Mouse (Mus musculus) inflammation-experienced regulatory T-cells, adult 6 months (primary cell): ENCODE results near the gene Lgals9. TPM values are rescaled to one million over a fixed set of nuclear protein-coding genes. Genes with fewer than 3 reads are reported as not detected.
A peak's percentile ranks its signal among the peaks of the same experiment; 100 is the strongest.
"Not testable (repeated sequence)": the region's sequence is repeated elsewhere in the genome, so short reads cannot be mapped to it uniquely, and the experiment has no call there.

Source experiments
- ATAC-seq: one replicate; pipeline ENCODE4 v1.8.0; 2017
- polyA plus RNA-seq, 3 experiments: library from polyadenylated mRNA; unstranded; fragments of 100-300 nt; shearing (Covaris generic); gene quantifications; one replicate each; pipeline ENCODE4 v1.2.1; 2017

The Lgals9 gene
- polyA plus RNA-seq, 3 experiments from 2014 or later = 166 to 316 (median 259) TPM

GRCm38 (mm10) chr11:79006417-79006816, 21.7 kb upstream of the Lgals9 start:
- ATAC-seq = no peak

- ATAC-seq = peak; percentile 79
These were observed 21.0 kb upstream of the Lgals9 start for GRCm38 (mm10) chr11:79005578-79006394.

GRCm38 (mm10) chr11:79003769-79004638, 19.3 kb upstream of the Lgals9 start:
- no peak for ATAC-seq

- ATAC-seq = peak; percentile 37
These were observed 18.5 kb upstream of the Lgals9 start for GRCm38 (mm10) chr11:79003053-79003768.

- ATAC-seq = no peak
These were observed 17.8 kb upstream of the Lgals9 start for GRCm38 (mm10) chr11:79002551-79002951.

GRCm38 (mm10) chr11:79001871-79002270, 17.1 kb upstream of the Lgals9 start:
- ATAC-seq = no peak

- no peak for ATAC-seq
These were observed 14.4 kb upstream of the Lgals9 start for GRCm38 (mm10) chr11:78999118-78999517.

GRCm38 (mm10) chr11:78990875-78991543, 6.3 kb upstream of the Lgals9 start:
- not testable (repeated sequence) for ATAC-seq

- ATAC-seq = no peak
These were observed 5.3 kb upstream of the Lgals9 start for GRCm38 (mm10) chr11:78990096-78990495.

- ATAC-seq = not testable (repeated sequence)
These were observed 4.5 kb upstream of the Lgals9 start for GRCm38 (mm10) chr11:78989206-78989605.

- no peak for ATAC-seq
These were observed 1.7 kb upstream of the Lgals9 start for GRCm38 (mm10) chr11:78986311-78987002.

GRCm38 (mm10) chr11:78985505-78985904, 759 bp upstream of the Lgals9 start:
- no peak for ATAC-seq

- no peak for ATAC-seq
These were observed 1.2 kb downstream of the Lgals9 start for GRCm38 (mm10) chr11:78983539-78983938.

GRCm38 (mm10) chr11:78982513-78983291, 2.0 kb downstream of the Lgals9 start:
- peak; percentile 47 for ATAC-seq

- no peak for ATAC-seq
These were observed 2.7 kb downstream of the Lgals9 start for GRCm38 (mm10) chr11:78982042-78982441.

- ATAC-seq = no peak
These were observed 4.6 kb downstream of the Lgals9 start for GRCm38 (mm10) chr11:78980083-78980634.

GRCm38 (mm10) chr11:78978176-78979019, 6.3 kb downstream of the Lgals9 start:
- ATAC-seq = no peak

GRCm38 (mm10) chr11:78976731-78977510, 7.8 kb downstream of the Lgals9 start:
- no peak for ATAC-seq
